Mouse (Mus musculus) forebrain, embryonic 10.5 days (tissue): ENCODE measurements at regions not wholly inside any gene's neighbourhood (a gene's known extent, or its start where the extent isn't known, plus 50 kb on each side); places are given as distances from the start of the nearest gene placed in this dataset.
A peak's percentile ranks its signal among the peaks of the same experiment; 100 is the strongest.

Experiments used
- DNase-seq: peaks from one replicate; pipeline ENCODE4 v3.0.0-alpha.2; 2017; ENCODE audit warnings: low spot score; ENCODE audit errors: extremely low spot score
- H3K27ac ChIP-seq: fragments of 300-500 bp; sonication (generic); 2 replicates; pipeline ENCODE4 v1.5.1; 2016; ENCODE audit warnings: mild to moderate bottlenecking
- H3K27me3 ChIP-seq: fragments of 300-500 bp; sonication (generic); 2 replicates; pipeline ENCODE4 v1.6.1; 2016; ENCODE audit warnings: mild to moderate bottlenecking; ENCODE audit not compliant: poor library complexity, severe bottlenecking
- H3K36me3 ChIP-seq: fragments of 300-500 bp; sonication (generic); replicated peaks from 2 replicates; pipeline ENCODE4 v1.6.1; 2016; ENCODE audit warnings: mild to moderate bottlenecking, moderate library complexity
- H3K4me1 ChIP-seq: fragments of 300-500 bp; sonication (generic); 2 replicates; pipeline ENCODE4 v1.6.1; 2016
- H3K4me3 ChIP-seq: fragments of 300-500 bp; sonication (generic); 2 replicates; pipeline ENCODE4 v1.5.1; 2016; ENCODE audit warnings: mild to moderate bottlenecking, moderate library complexity
- H3K9me3 ChIP-seq: fragments of 300-500 bp; sonication (generic); 2 replicates; pipeline ENCODE4 v1.6.1; 2016; ENCODE audit warnings: mild to moderate bottlenecking, moderate library complexity
- WGBS: fragments of 180-500 bp; shearing (Covaris S2); methylation state at CpG from one replicate; pipeline ENCODE4 v1.1.7; 2016; 5-methylcytosine and 5-hydroxymethylcytosine counted together

DNA sequence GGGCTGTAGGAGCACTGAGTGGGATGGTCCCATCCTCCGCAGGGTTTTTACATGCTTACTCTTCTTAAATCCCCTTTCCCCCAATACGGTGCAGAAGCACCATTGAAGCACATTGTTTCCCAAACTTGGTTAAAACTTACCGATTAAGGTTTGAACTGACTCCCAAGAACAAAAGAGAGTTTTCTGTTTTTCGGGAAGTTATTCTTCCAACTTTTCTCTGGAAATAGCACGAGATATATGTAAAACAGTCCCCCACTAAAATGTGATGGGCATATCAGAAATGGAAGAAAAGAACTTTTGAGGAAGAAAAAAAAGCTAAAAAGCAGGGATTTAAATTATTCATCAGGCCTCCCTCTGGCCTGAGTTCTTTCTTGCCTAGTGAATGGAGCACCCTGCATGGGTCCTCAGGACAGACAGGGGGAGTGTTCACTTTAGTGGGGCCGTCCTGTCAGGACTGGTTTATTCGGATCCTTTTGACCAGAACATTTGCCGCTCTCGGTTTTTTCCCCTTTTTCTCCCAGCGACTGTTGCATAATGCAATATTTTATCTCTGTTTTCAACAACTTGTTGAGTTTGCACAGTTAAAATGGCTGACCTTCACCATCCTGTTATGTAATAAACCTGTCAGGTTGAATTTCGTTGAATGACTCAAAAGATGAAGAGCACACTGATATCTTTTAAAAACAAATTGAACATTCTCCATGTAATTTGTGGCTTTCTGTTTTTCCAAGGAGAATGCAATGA, 187.4 kb upstream of the Dnajc24 start:
- peaks cover 64% of the 10 kb centered on the region for H3K4me1 ChIP-seq
- peak overlapping the region; percentile 70 for H3K27ac ChIP-seq
- 14% methylated on average over 11 of the region's 11 CpGs for WGBS
- H3K36me3 ChIP-seq, result no peaks in the 10 kb centered on the region
- no peak for DNase-seq
- no peaks in the 10 kb centered on the region for H3K9me3 ChIP-seq
- no peak overlapping the region for H3K4me3 ChIP-seq
- H3K27me3 ChIP-seq, result peaks cover 22% of the 10 kb centered on the region; the same call in 1 of the 2 replicates

DNA sequence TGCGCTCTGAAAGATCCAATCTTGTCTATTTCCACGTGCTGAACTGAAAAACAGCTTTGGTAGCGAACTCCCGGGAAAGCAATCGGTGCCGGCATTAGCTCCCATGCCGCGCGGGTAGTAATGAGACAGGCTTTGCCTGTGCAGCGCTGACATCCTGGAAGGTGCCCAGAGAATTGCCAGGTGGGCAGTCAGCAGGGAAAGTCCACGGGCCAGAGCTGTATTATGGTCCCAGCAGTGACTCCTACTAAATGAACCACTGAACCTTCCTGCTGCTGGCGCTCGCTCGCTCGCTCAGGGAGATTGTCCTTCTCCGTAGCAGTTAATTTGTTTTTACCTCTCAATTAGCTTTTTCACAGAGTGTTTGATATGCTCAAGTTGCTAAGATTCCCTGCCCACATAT, 180.3 kb upstream of the Dnajc24 start:
- peaks cover 16% of the 10 kb centered on the region for H3K4me1 ChIP-seq
- H3K27me3 ChIP-seq, result peaks cover 7% of the 10 kb centered on the region; the same call in 1 of the 2 replicates
- H3K4me3 ChIP-seq, result no peak overlapping the region
- H3K9me3 ChIP-seq, result no peaks in the 10 kb centered on the region
- no peak overlapping the region for H3K27ac ChIP-seq
- no peak for DNase-seq
- H3K36me3 ChIP-seq, result no peaks in the 10 kb centered on the region
- 77% methylated on average over 16 of the region's 16 CpGs for WGBS

- whole genome bisulfite sequencing, result 5% methylated on average over 9 of the region's 10 CpGs
- DNase-seq, result peak; percentile 30
- peak overlapping the region; percentile 37 for H3K4me3 ChIP-seq
These were observed 178.7 kb upstream of the Dnajc24 start for GRCm38 (mm10) chr2:106182051-106182450.

DNA sequence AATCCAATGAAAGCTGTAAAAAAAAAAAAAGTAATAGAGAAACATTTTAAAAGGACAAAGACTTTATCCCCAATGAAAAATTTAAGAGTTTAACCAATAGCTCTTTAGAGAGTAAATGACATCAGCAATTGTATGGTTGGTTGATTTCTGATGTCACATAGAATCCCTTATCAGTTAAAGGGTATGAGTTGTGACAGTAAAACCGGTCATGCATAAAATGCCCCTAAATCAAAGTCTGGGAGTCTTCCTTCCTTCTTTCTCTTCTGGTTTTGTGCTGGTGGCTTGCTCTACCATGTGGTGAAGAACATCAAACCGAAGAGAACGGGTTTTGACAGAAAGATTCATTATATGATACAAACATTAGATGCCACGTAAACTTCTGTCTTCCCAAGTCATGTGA, 159.3 kb upstream of the Dnajc24 start:
- Histone ChIP-seq H3K36me3 (no peaks in the 10 kb centered on the region), H3K4me1 (peaks cover 11% of the 10 kb centered on the region), H3K27ac (no peak overlapping the region), H3K4me3 (no peak overlapping the region), H3K27me3 (no peaks in the 10 kb centered on the region), H3K9me3 (no peaks in the 10 kb centered on the region)
- no peak for DNase-seq
- WGBS, result 86% methylated on average over 4 of the region's 4 CpGs

More at GRCm38 (mm10) chr2:106182051-106182450, 178.7 kb upstream of the Dnajc24 start:
- Histone ChIP-seq H3K36me3 (no peaks in the 10 kb centered on the region), H3K27ac (no peak overlapping the region), H3K9me3 (no peaks in the 10 kb centered on the region), H3K27me3 (peaks cover 7% of the 10 kb centered on the region; the same call in 1 of the 2 replicates), H3K4me1 (peaks cover 16% of the 10 kb centered on the region)

DNA sequence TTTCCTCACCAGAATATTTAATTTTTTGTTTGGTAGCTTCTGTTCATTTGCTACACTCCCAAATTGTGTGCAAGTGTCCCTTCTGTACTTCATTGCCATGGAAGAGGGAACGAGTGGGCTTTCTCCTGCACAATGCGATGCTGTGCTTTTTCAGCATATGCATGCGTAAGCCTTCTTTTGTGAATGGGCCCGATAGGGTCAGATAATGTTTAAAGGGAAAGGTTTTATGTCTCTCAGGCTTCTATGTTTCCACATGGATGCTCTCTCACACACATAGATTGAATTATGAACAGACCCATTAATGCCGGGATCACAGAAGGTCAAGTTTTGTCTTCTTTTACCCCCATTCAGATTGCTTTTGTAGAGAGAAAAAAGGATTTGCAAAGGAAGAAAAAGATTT, 158.5 kb upstream of the Dnajc24 start:
- Histone ChIP-seq H3K9me3 (no peaks in the 10 kb centered on the region), H3K27ac (no peak overlapping the region), H3K36me3 (no peaks in the 10 kb centered on the region), H3K27me3 (no peaks in the 10 kb centered on the region), H3K4me3 (no peak overlapping the region), H3K4me1 (peaks cover 11% of the 10 kb centered on the region)
- DNase-seq, result no peak
- WGBS, result 44% methylated on average over 5 of the region's 5 CpGs

DNA sequence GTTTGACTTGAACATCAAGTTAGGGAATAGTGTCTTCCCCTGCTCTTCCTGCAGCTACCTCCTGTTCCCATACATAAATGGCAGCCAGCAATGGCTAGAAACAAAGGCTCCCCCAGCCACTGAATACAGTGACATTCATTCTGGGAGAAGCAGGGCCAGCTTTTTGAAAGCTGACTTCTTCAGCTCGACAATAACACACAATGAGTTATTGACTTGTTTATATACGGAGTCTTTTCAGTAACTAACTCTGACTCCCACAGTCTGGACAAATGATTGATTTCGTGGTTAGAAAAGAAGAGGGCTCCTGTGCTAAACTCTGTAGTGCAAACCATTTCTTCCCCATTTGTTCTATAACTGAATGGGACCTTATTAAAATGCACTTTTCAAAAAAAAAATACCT, 146.4 kb upstream of the Dnajc24 start:
- WGBS, result 69% methylated on average over 3 of the region's 3 CpGs
- Histone ChIP-seq H3K36me3 (no peaks in the 10 kb centered on the region), H3K27me3 (no peaks in the 10 kb centered on the region), H3K4me3 (no peak overlapping the region), H3K27ac (no peak overlapping the region), H3K4me1 (no peaks in the 10 kb centered on the region), H3K9me3 (no peaks in the 10 kb centered on the region)
- no peak for DNase-seq

DNA sequence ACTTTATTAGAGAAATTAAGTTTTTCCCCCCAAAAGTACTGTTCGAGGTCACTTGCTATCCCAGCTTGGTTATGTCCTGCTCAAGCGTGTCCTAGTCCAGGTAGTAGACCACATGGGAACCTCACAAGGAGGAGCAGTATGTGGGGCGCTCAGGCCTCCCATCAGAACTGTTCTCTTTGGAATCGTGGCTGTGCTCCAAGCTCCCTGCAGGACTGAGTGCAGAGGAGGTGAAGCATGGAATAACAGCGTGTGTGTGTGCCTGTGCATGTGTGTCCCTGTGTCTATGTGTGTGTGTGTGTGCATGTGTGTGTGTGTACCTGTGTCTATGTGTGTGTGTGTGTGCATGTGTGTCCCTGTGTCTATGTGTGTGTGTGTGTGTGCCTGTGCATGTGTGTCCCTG, 137.6 kb upstream of the Dnajc24 start:
- Histone ChIP-seq H3K4me1 (no peaks in the 10 kb centered on the region), H3K4me3 (no peak overlapping the region), H3K9me3 (no peaks in the 10 kb centered on the region), H3K27me3 (no peaks in the 10 kb centered on the region), H3K27ac (no peak overlapping the region), H3K36me3 (no peaks in the 10 kb centered on the region)
- DNase-seq, result no peak
- 87% methylated on average over 5 of the region's 5 CpGs for WGBS

- Histone ChIP-seq H3K27me3 (no peaks in the 10 kb centered on the region), H3K27ac (no peak overlapping the region), H3K9me3 (no peaks in the 10 kb centered on the region), H3K4me1 (no peaks in the 10 kb centered on the region), H3K36me3 (no peaks in the 10 kb centered on the region), H3K4me3 (no peak overlapping the region)
- DNase-seq, result no peak
- WGBS, result 87% methylated on average over 2 of the region's 2 CpGs
These were observed 97.7 kb upstream of the Dnajc24 start for GRCm38 (mm10) chr2:106101002-106101401.

- H3K27me3 ChIP-seq, result peaks cover 15% of the 10 kb centered on the region
- H3K4me3 ChIP-seq, result no peak overlapping the region
- DNase-seq, result no peak
- no peaks in the 10 kb centered on the region for H3K36me3 ChIP-seq
- H3K4me1 ChIP-seq, result peaks cover 55% of the 10 kb centered on the region
- 57% methylated on average over 8 of the region's 8 CpGs for WGBS
- H3K9me3 ChIP-seq, result no peaks in the 10 kb centered on the region
- H3K27ac ChIP-seq, result no peak overlapping the region
These were observed 82.8 kb upstream of the Dnajc24 start for GRCm38 (mm10) chr2:106086121-106086520.

DNA sequence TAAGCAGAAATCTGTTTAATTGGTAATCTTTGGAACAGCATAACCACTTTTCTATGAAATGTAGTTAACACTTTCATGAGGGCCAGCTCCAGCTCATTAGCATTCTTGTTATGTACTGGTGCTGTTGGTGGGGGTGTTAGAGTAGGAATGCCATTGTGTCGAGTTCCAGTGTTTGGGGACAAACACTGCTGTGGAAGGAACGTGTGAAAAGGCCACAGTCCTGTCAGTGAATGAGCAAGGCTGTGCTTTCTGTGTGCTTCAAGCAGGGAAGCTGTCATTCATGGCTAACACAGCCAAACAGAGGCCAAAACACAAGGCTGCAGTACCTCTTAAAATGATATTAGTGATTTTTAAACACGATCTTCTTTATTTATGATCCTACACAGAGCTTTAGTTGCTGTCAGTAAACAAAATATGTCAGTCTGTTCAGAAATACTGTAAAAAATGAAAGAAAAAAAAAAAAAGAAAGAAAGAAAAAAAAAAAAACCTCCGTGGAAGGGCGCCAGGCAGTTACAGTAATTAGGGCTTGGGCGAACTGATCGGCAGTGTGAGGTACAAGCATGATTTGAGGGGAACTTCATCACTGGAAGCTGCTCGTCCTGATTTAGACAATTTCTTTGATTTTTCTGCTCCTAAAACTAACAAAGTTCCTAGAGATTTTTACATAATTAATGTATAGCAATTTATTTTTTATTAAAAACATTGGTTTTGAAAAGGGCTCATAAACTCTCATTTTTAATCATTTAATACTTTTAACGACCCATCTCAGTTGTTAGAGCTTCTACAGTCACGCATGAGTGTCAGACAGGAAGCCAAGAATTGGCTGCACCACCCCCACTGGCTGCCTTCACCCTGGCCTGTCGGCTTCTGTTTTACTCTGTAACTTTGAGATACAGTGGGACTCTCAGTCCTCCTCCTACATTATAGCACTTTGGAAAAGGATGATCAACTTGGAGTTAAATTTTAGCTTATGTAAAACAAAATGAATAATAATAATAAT, 80.8 kb upstream of the Dnajc24 start:
- no peaks in the 10 kb centered on the region for H3K9me3 ChIP-seq
- peak overlapping the region; percentile 26 for H3K4me3 ChIP-seq
- DNase-seq, result peak; percentile 60
- no peaks in the 10 kb centered on the region for H3K36me3 ChIP-seq
- H3K27ac ChIP-seq, result peak overlapping the region; percentile 76; the same call in 1 of the 2 replicates
- 24% methylated on average over 11 of the region's 11 CpGs for WGBS
- H3K4me1 ChIP-seq, result peaks cover 72% of the 10 kb centered on the region
- peaks cover 26% of the 10 kb centered on the region for H3K27me3 ChIP-seq

DNA sequence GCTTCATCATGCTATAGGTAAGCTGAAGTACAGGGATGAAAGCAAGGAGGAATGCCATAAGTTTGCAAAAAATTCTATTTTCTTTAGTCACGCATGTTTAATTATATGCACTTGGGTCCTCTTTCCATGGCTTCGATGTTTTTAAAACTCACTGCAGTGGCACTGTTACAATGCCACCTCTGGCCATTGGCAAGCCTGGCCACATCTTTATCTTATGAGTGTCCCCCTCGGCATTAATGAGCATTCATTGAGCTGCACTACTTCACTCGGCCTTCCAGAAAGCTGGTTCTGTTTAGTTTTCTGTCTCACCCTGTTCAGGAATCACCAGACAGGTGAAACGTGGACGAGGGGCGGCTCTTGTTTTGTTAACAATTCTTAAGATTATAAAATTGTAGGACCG, 79.7 kb upstream of the Dnajc24 start:
- Histone ChIP-seq H3K9me3 (no peaks in the 10 kb centered on the region), H3K36me3 (no peaks in the 10 kb centered on the region), H3K4me3 (no peak overlapping the region), H3K4me1 (peaks cover 81% of the 10 kb centered on the region), H3K27me3 (peaks cover 26% of the 10 kb centered on the region), H3K27ac (peak overlapping the region; percentile 76; the same call in 1 of the 2 replicates)
- 54% methylated on average over 8 of the region's 8 CpGs for WGBS
- DNase-seq, result no peak

- H3K4me1 ChIP-seq, result peaks cover 87% of the 10 kb centered on the region
- H3K9me3 ChIP-seq, result no peaks in the 10 kb centered on the region
- H3K4me3 ChIP-seq, result no peak overlapping the region
- peaks cover 35% of the 10 kb centered on the region for H3K27me3 ChIP-seq
- WGBS, result 2% methylated on average over 7 of the region's 7 CpGs
- no peaks in the 10 kb centered on the region for H3K36me3 ChIP-seq
- peak; percentile 81 for DNase-seq
- H3K27ac ChIP-seq, result peak overlapping the region; percentile 76; the same call in 1 of the 2 replicates
These were observed 78.6 kb upstream of the Dnajc24 start for GRCm38 (mm10) chr2:106081951-106082350.

- no peaks in the 10 kb centered on the region for H3K36me3 ChIP-seq
- H3K4me1 ChIP-seq, result peaks cover 74% of the 10 kb centered on the region
- peaks cover 42% of the 10 kb centered on the region for H3K27me3 ChIP-seq
- DNase-seq, result no peak
- 60% methylated on average over 9 of the region's 9 CpGs for WGBS
- H3K9me3 ChIP-seq, result no peaks in the 10 kb centered on the region
- peak overlapping the region; percentile 1; the same call in 1 of the 2 replicates for H3K4me3 ChIP-seq
- H3K27ac ChIP-seq, result peak overlapping the region; percentile 76
These were observed 77.3 kb upstream of the Dnajc24 start for GRCm38 (mm10) chr2:106080626-106081025.
